Comparison of ENCODE assay signal across 8 mouse cellular contexts in genomic region chr9:108280071-108280828, GRCm38 (mm10). TPM values are rescaled to one million over a fixed set of nuclear protein-coding genes. Genes with fewer than 3 reads are reported as not detected.
DNase-seq lines count a peak whose midpoint lies in the region; ATAC-seq lines count a peak whose summit lies in the region.

No protein-coding gene starts in this region.

- H3K36me3 ChIP-seq in liver, embryonic 15.5 days (replicated peaks): no peaks in the 10 kb centered on the region
- H3K36me3 ChIP-seq in forebrain, embryonic 16.5 days (ENCODE audit: control insufficient read depth, insufficient read depth): no peaks in the 10 kb centered on the region

- H3K27ac ChIP-seq in liver, embryonic 15.5 days (replicated peaks): peak overlapping the region; percentile 45; the same call in 1 of the 2 replicates
- no peak overlapping the region for H3K27ac ChIP-seq in forebrain, embryonic 16.5 days (ENCODE audit: low read length)

- intact Hi-C loops in gastrocnemius, postnatal 36 days (cut with DNase I): loop anchor here (2.0 kb wide), 1 partner anchor 183 kb away; no protein-coding TSS in a partner anchor

- DNase-seq in liver: no peak
- peak; percentile 85 to 90 for DNase-seq in gastrocnemius, postnatal 36 days
- DNase-seq in kidney, adult 8-10 months: peak; percentile 59 to 72
- DNase-seq in ovary, postnatal 10 days (ENCODE audit: low spot score): peak; percentile 29
- no peak for DNase-seq in cerebellum, adult 9-11 months
- no peak for DNase-seq in cerebellum, adult 11 months

- no peaks in the 10 kb centered on the region for H3K9me3 ChIP-seq in liver, embryonic 15.5 days (replicated peaks)
- H3K9me3 ChIP-seq in forebrain, embryonic 16.5 days (ENCODE audit: control insufficient read depth, low read length): no peaks in the 10 kb centered on the region

- 35% methylated on average over 8 of the region's 8 CpGs for WGBS in liver, embryonic 15.5 days (ENCODE audit: insufficient replicate concordance)
- WGBS in forebrain, embryonic 16.5 days: 47% methylated on average over 8 of the region's 8 CpGs

- H3K27me3 ChIP-seq in liver, embryonic 15.5 days: no peaks in the 10 kb centered on the region
- H3K27me3 ChIP-seq in forebrain, embryonic 16.5 days (replicated peaks; ENCODE audit: control insufficient read depth, insufficient read depth, low read length): no peaks in the 10 kb centered on the region

- 0 out of 2 replicates have a peak, but pooled peaks cover 5% of the 10 kb centered on the region for H3K4me1 ChIP-seq in liver, embryonic 15.5 days (replicated peaks)
- no peaks in the 10 kb centered on the region for H3K4me1 ChIP-seq in forebrain, embryonic 16.5 days (replicated peaks; ENCODE audit: control insufficient read depth, insufficient read depth, low read length)

- no peak overlapping the region for H3K4me3 ChIP-seq in liver, embryonic 15.5 days (replicated peaks)
- no peak overlapping the region for H3K4me3 ChIP-seq in forebrain, embryonic 16.5 days (replicated peaks; ENCODE audit: low read length)

- no peak for ATAC-seq in liver, embryonic 15.5 days (ENCODE audit: insufficient read depth)
- no peak for ATAC-seq in forebrain, embryonic 16.5 days

- H3K9ac ChIP-seq in liver, embryonic 15.5 days: no peak overlapping the region
- no peak overlapping the region for H3K9ac ChIP-seq in forebrain, embryonic 16.5 days (replicated peaks; ENCODE audit: low read depth, low read length)

- H3K4me2 ChIP-seq in liver, embryonic 15.5 days: no peak overlapping the region
- no peak overlapping the region for H3K4me2 ChIP-seq in forebrain, embryonic 16.5 days (ENCODE audit: low read length)

RNA-seq across cellular contexts. Expression of gene Nicn1, which starts 10.0 kb away (rescaled TPM):
- polyA plus RNA-seq in liver, embryonic 15.5 days (2015; fragmentation: Nextera tagmentation; extraction: Ambion mirVana): 5.8 and 6.7 TPM in 2 replicates
- 10 to 100 TPM in 1 of 2 experiments, 1 to 10 TPM in 1; 9.4 to 11.4 TPM for total RNA-seq in gastrocnemius, postnatal 36 days (2021)
- polyA plus RNA-seq in forebrain, embryonic 16.5 days (2015; fragmentation: Nextera tagmentation; extraction: Ambion mirVana): 139 and 158 TPM in 2 replicates

RNA-seq across cellular contexts. Expression of gene Amt, which starts 16.4 kb away (rescaled TPM):
- 11.9 and 13.3 TPM in 2 replicates for polyA plus RNA-seq in liver, embryonic 15.5 days (2015; fragmentation: Nextera tagmentation; extraction: Ambion mirVana)
- total RNA-seq in gastrocnemius, postnatal 36 days (2021): 1 to 10 TPM in 1 of 2 experiments, under 1 TPM in 1; 0.94 to 1.3 TPM
- 22.3 and 23.8 TPM in 2 replicates for polyA plus RNA-seq in forebrain, embryonic 16.5 days (2015; fragmentation: Nextera tagmentation; extraction: Ambion mirVana)

RNA-seq across cellular contexts. Expression of gene Dag1, which starts 16.5 kb away (rescaled TPM):
- 16.0 and 18.2 TPM in 2 replicates for polyA plus RNA-seq in liver, embryonic 15.5 days (2015; fragmentation: Nextera tagmentation; extraction: Ambion mirVana)
- total RNA-seq in gastrocnemius, postnatal 36 days (2021): 100 to 1,000 TPM; 170 to 174 TPM
- 56.3 and 57.9 TPM in 2 replicates for polyA plus RNA-seq in forebrain, embryonic 16.5 days (2015; fragmentation: Nextera tagmentation; extraction: Ambion mirVana)

RNA-seq across cellular contexts. Expression of gene Rhoa, which starts 25.7 kb away (rescaled TPM):
- 190 and 202 TPM in 2 replicates for polyA plus RNA-seq in liver, embryonic 15.5 days (2015; fragmentation: Nextera tagmentation; extraction: Ambion mirVana)
- total RNA-seq in gastrocnemius, postnatal 36 days (2021): 10 to 100 TPM; 97.0 to 97.5 TPM
- polyA plus RNA-seq in forebrain, embryonic 16.5 days (2015; fragmentation: Nextera tagmentation; extraction: Ambion mirVana): 282 and 351 TPM in 2 replicates

RNA-seq across cellular contexts. Expression of gene Tcta, which starts 25.7 kb away (rescaled TPM):
- polyA plus RNA-seq in liver, embryonic 15.5 days (2015; fragmentation: Nextera tagmentation; extraction: Ambion mirVana): 14.1 and 14.4 TPM in 2 replicates
- total RNA-seq in gastrocnemius, postnatal 36 days (2021): 10 to 100 TPM; 24.9 to 25.1 TPM
- polyA plus RNA-seq in forebrain, embryonic 16.5 days (2015; fragmentation: Nextera tagmentation; extraction: Ambion mirVana): 34.3 and 37.6 TPM in 2 replicates

Comparison
In these comparisons a context has a peak if more than half of its experiments do, and no peak if none do; other contexts are left out.
1. DNase-seq: peak in gastrocnemius, postnatal 36 days (2 of 2), kidney, adult 8-10 months (2 of 2) and ovary, postnatal 10 days (single experiment); none in liver (single experiment), cerebellum, adult 9-11 months (single experiment) and cerebellum, adult 11 months (single experiment).
2. RNA of gene Nicn1, which starts 10.0 kb away (polyA plus RNA-seq): 139 to 158 TPM in forebrain, embryonic 16.5 days; 5.8 to 6.7 TPM in liver, embryonic 15.5 days; every median in the first group is over 10 times any median in the second.